Mouse (Mus musculus) heart, embryonic 13.5 days (tissue): Measurements from ENCODE around the gene Cldn13. TPM values are rescaled to one million over a fixed set of nuclear protein-coding genes. Genes with fewer than 3 reads are reported as not detected.

Experiments
- ATAC-seq: fragments of 200-750 bp; cut with Nextera tagmentation; 2 replicates; pipeline ENCODE4 v1.8.0; 2017; ENCODE audit warnings: moderate TSS enrichment; ENCODE audit not compliant: insufficient number of reproducible peaks, low FRiP score, low TSS enrichment; ENCODE audit errors: extremely low read depth
- H3K27ac ChIP-seq: fragments of 300-500 bp; sonication (generic); replicated peaks from 2 replicates; pipeline ENCODE4 v1.5.1; 2015; ENCODE audit warnings: moderate library complexity, mild to moderate bottlenecking, inconsistent platforms
- H3K27me3 ChIP-seq: fragments of 300-500 bp; sonication (generic); replicated peaks from 2 replicates; pipeline ENCODE4 v1.6.1; 2015; ENCODE audit warnings: mild to moderate bottlenecking, inconsistent platforms
- H3K36me3 ChIP-seq: fragments of 300-500 bp; sonication (generic); 2 replicates; pipeline ENCODE4 v1.6.1; 2015; ENCODE audit warnings: mild to moderate bottlenecking, inconsistent platforms
- H3K4me1 ChIP-seq: fragments of 300-500 bp; sonication (generic); 2 replicates; pipeline ENCODE4 v1.6.1; 2015; ENCODE audit warnings: inconsistent platforms
- H3K4me2 ChIP-seq: fragments of 300-500 bp; sonication (generic); 2 replicates; pipeline ENCODE4 v1.6.1; 2015; ENCODE audit warnings: inconsistent platforms, mild to moderate bottlenecking, moderate library complexity
- H3K4me3 ChIP-seq: fragments of 300-500 bp; sonication (generic); 2 replicates; pipeline ENCODE4 v1.5.1; 2015; ENCODE audit warnings: moderate library complexity, mild to moderate bottlenecking, inconsistent platforms
- H3K9ac ChIP-seq: fragments of 300-500 bp; sonication (generic); 2 replicates; pipeline ENCODE4 v1.6.1; 2015; ENCODE audit warnings: inconsistent platforms, mild to moderate bottlenecking, moderate library complexity
- H3K9me3 ChIP-seq: fragments of 300-500 bp; sonication (generic); 2 replicates; pipeline ENCODE4 v1.6.1; 2016; ENCODE audit warnings: inconsistent platforms
- WGBS: fragments of 180-500 bp; shearing (Covaris S2); methylation state at CpG from one replicate; pipeline ENCODE4 v1.1.7; 2015; ENCODE audit warnings: mixed read lengths; 5-methylcytosine and 5-hydroxymethylcytosine counted together
- polyA plus RNA-seq: library from polyadenylated mRNA; unstranded; fragments of >200 nt; fragmentation: Nextera tagmentation; extraction: Ambion mirVana; gene quantifications from 2 replicates; pipeline ENCODE4 v1.2.1, GENCODE M21; 2015

The Cldn13 gene
- polyA plus RNA-seq, 1 experiment from 2014 or later: 3.2 TPM

GRCm38 (mm10) chr5:134933281-134933680 is 18.0 kb upstream of the Cldn13 start:
- Histone ChIP-seq H3K27me3 (peaks cover 6% of the 10 kb centered on the region; the same call in 1 of the 2 replicates), H3K9ac (peak overlapping the region; percentile 89; the same call in 1 of the 2 replicates), H3K4me3 (peak overlapping the region; percentile 85), H3K27ac (no peak overlapping the region), H3K9me3 (no peaks in the 10 kb centered on the region), H3K4me2 (peak overlapping the region; percentile 98), H3K4me1 (peaks cover 8% of the 10 kb centered on the region; the same call in 1 of the 2 replicates), H3K36me3 (no peaks in the 10 kb centered on the region)
- 78% methylated on average over 8 of the region's 8 CpGs for WGBS
- no peak for ATAC-seq

- no peak for ATAC-seq
Observed at GRCm38 (mm10) chr5:134932903-134933276, 17.6 kb upstream of the Cldn13 start.

GRCm38 (mm10) chr5:134932179-134932902 is 17.0 kb upstream of the Cldn13 start, which contains the start of gene Mettl27:
Mettl27 (plus strand) TSS chr5:134932368.
- WGBS: under 1% methylated on average over 41 of the region's 41 CpGs
- H3K27me3 ChIP-seq: peaks cover 6% of the 10 kb centered on the region; the same call in 1 of the 2 replicates
- no peaks in the 10 kb centered on the region for H3K36me3 ChIP-seq
- peak within 1 kb of the TSS; percentile 89 for H3K9ac ChIP-seq
- H3K4me1 ChIP-seq: peaks cover 8% of the 10 kb centered on the region; the same call in 1 of the 2 replicates
- no peaks in the 10 kb centered on the region for H3K9me3 ChIP-seq
- peak within 1 kb of the TSS; percentile 84 for H3K27ac ChIP-seq
- ATAC-seq: peak; percentile 95
- H3K4me2 ChIP-seq: peak within 1 kb of the TSS; percentile 98
- H3K4me3 ChIP-seq: peak within 1 kb of the TSS; percentile 85

More at GRCm38 (mm10) chr5:134932903-134933276, 17.6 kb upstream of the Cldn13 start:
- H3K27ac ChIP-seq: peak overlapping the region; percentile 84
- peaks cover 8% of the 10 kb centered on the region; the same call in 1 of the 2 replicates for H3K4me1 ChIP-seq
- H3K27me3 ChIP-seq: peaks cover 6% of the 10 kb centered on the region; the same call in 1 of the 2 replicates
- H3K4me2 ChIP-seq: peak overlapping the region; percentile 98
- H3K36me3 ChIP-seq: no peaks in the 10 kb centered on the region
- H3K9ac ChIP-seq: peak overlapping the region; percentile 89
- peak overlapping the region; percentile 85 for H3K4me3 ChIP-seq
- WGBS: 38% methylated on average over 9 of the region's 9 CpGs
- H3K9me3 ChIP-seq: no peaks in the 10 kb centered on the region

GRCm38 (mm10) chr5:134929988-134930387 is 14.7 kb upstream of the Cldn13 start:
- Histone ChIP-seq H3K27ac (no peak overlapping the region), H3K4me3 (no peak overlapping the region), H3K9me3 (no peaks in the 10 kb centered on the region), H3K27me3 (peaks cover 10% of the 10 kb centered on the region; the same call in 1 of the 2 replicates), H3K4me2 (no peak overlapping the region), H3K9ac (no peak overlapping the region), H3K36me3 (no peaks in the 10 kb centered on the region), H3K4me1 (peaks cover 8% of the 10 kb centered on the region; the same call in 1 of the 2 replicates)
- no peak for ATAC-seq
- whole genome bisulfite sequencing: 75% methylated on average over 2 of the region's 2 CpGs

GRCm38 (mm10) chr5:134926726-134927125 is 11.4 kb upstream of the Cldn13 start:
- no peak for ATAC-seq
- 62% methylated on average over 4 of the region's 4 CpGs for WGBS

GRCm38 (mm10) chr5:134923141-134923540 is 7.8 kb upstream of the Cldn13 start:
- H3K9ac ChIP-seq: no peak overlapping the region
- no peak for ATAC-seq
- no peak overlapping the region for H3K4me2 ChIP-seq
- H3K27me3 ChIP-seq: peaks cover 10% of the 10 kb centered on the region; the same call in 1 of the 2 replicates
- WGBS: 67% methylated on average over 6 of the region's 6 CpGs
- no peak overlapping the region for H3K4me3 ChIP-seq
- H3K36me3 ChIP-seq: no peaks in the 10 kb centered on the region
- H3K9me3 ChIP-seq: no peaks in the 10 kb centered on the region
- H3K27ac ChIP-seq: no peak overlapping the region
- peaks cover 7% of the 10 kb centered on the region for H3K4me1 ChIP-seq

More at GRCm38 (mm10) chr5:134926726-134927125, 11.4 kb upstream of the Cldn13 start:
- no peak overlapping the region for H3K27ac ChIP-seq
- 0 out of 2 replicates have a peak, but pooled peaks cover 3% of the 10 kb centered on the region for H3K4me1 ChIP-seq
- H3K9ac ChIP-seq: no peak overlapping the region
- H3K9me3 ChIP-seq: no peaks in the 10 kb centered on the region
- peaks cover 17% of the 10 kb centered on the region for H3K27me3 ChIP-seq
- no peaks in the 10 kb centered on the region for H3K36me3 ChIP-seq
- H3K4me2 ChIP-seq: no peak overlapping the region
- H3K4me3 ChIP-seq: no peak overlapping the region

GRCm38 (mm10) chr5:134921106-134921505 is 5.8 kb upstream of the Cldn13 start:
- H3K27ac ChIP-seq: no peak overlapping the region
- WGBS: 80% methylated on average over 8 of the region's 8 CpGs
- H3K4me3 ChIP-seq: no peak overlapping the region
- peaks cover 10% of the 10 kb centered on the region; the same call in 1 of the 2 replicates for H3K27me3 ChIP-seq
- no peak overlapping the region for H3K4me2 ChIP-seq
- H3K9ac ChIP-seq: no peak overlapping the region
- no peaks in the 10 kb centered on the region for H3K36me3 ChIP-seq
- peaks cover 7% of the 10 kb centered on the region for H3K4me1 ChIP-seq
- ATAC-seq: no peak
- H3K9me3 ChIP-seq: no peaks in the 10 kb centered on the region

GRCm38 (mm10) chr5:134920106-134920687 is 4.9 kb upstream of the Cldn13 start:
- no peak for ATAC-seq
- no peak overlapping the region for H3K4me2 ChIP-seq
- H3K27me3 ChIP-seq: peaks cover 8% of the 10 kb centered on the region; the same call in 1 of the 2 replicates
- no peak overlapping the region for H3K27ac ChIP-seq
- peaks cover 7% of the 10 kb centered on the region for H3K4me1 ChIP-seq
- no peak overlapping the region for H3K4me3 ChIP-seq
- WGBS: 69% methylated on average over 6 of the region's 6 CpGs
- H3K9me3 ChIP-seq: no peaks in the 10 kb centered on the region
- H3K36me3 ChIP-seq: no peaks in the 10 kb centered on the region
- H3K9ac ChIP-seq: no peak overlapping the region

GRCm38 (mm10) chr5:134919097-134919496 is 3.8 kb upstream of the Cldn13 start:
- no peak for ATAC-seq
- Histone ChIP-seq H3K4me1 (peaks cover 7% of the 10 kb centered on the region), H3K9me3 (no peaks in the 10 kb centered on the region), H3K27ac (no peak overlapping the region), H3K36me3 (no peaks in the 10 kb centered on the region), H3K4me3 (no peak overlapping the region), H3K27me3 (peaks cover 8% of the 10 kb centered on the region; the same call in 1 of the 2 replicates), H3K9ac (no peak overlapping the region), H3K4me2 (no peak overlapping the region)
- 42% methylated on average over 3 of the region's 3 CpGs for WGBS

- peaks cover 7% of the 10 kb centered on the region for H3K4me1 ChIP-seq
- H3K27me3 ChIP-seq: peaks cover 16% of the 10 kb centered on the region; the same call in 1 of the 2 replicates
- no peaks in the 10 kb centered on the region for H3K36me3 ChIP-seq
- no peak overlapping the region for H3K4me3 ChIP-seq
- H3K9ac ChIP-seq: no peak overlapping the region
- 50% methylated on average over 16 of the region's 16 CpGs for WGBS
- no peak for ATAC-seq
- no peaks in the 10 kb centered on the region for H3K9me3 ChIP-seq
- H3K27ac ChIP-seq: no peak overlapping the region
- no peak overlapping the region for H3K4me2 ChIP-seq
Observed at GRCm38 (mm10) chr5:134918071-134918832, 2.9 kb upstream of the Cldn13 start.

GRCm38 (mm10) chr5:134914510-134914909 is 816 bp downstream of the Cldn13 start:
- Histone ChIP-seq H3K27me3 (peaks cover 14% of the 10 kb centered on the region; the same call in 1 of the 2 replicates), H3K27ac (peak overlapping the region; percentile 49), H3K9me3 (no peaks in the 10 kb centered on the region; the same call in 1 of the 2 replicates), H3K4me2 (peak overlapping the region; percentile 46), H3K4me1 (peaks cover 6% of the 10 kb centered on the region), H3K4me3 (peak overlapping the region; percentile 37), H3K36me3 (no peaks in the 10 kb centered on the region), H3K9ac (peak overlapping the region; percentile 54; the same call in 1 of the 2 replicates)
- 59% methylated on average over 8 of the region's 8 CpGs for WGBS
- no peak for ATAC-seq
